19 mouse cellular contexts compared by ENCODE assay signal in genomic region chr4:151937441-151937840, GRCm38 (mm10). TPM values are rescaled to one million over a fixed set of nuclear protein-coding genes. Genes with fewer than 3 reads are reported as not detected.
DNase-seq lines count a peak whose midpoint lies in the region; ATAC-seq and TF ChIP-seq lines count a peak whose summit lies in the region.
"Had no signal": no experiment of that assay in that cellular context is flagged by ENCODE, and none has a peak within 500 bp of the region (broad histone marks: within the 10 kb centered on the region; RNA-seq: fewer than 3 reads in every experiment).

No protein-coding gene starts in this region.

- H3K9ac ChIP-seq in kidney, embryonic 15.5 days = no peak overlapping the region
- no peak overlapping the region for H3K9ac ChIP-seq in stomach, postnatal 0 days (ENCODE audit: low read length)
- H3K9ac ChIP-seq: embryonic facial prominence, embryonic 12.5 days; heart, embryonic 12.5 days; hindbrain, embryonic 14.5 days; limb, embryonic 15.5 days had no signal

- peak; percentile 88 for DNase-seq in kidney, adult 11 months
- DNase-seq in MN1 (ENCODE audit: low spot score) = peak; percentile 34
- peak; percentile 82 for DNase-seq in kidney, postnatal 14 days
- peak; percentile 80 for DNase-seq in stomach, postnatal 0 days (ENCODE audit: low spot score)
- no peak for DNase-seq in layer of hippocampus, adult 9-10 months (ENCODE audit: low spot score)
- no peak for DNase-seq in thymus, postnatal 14 days
- DNase-seq: B cell, adult 2 months; cerebellum, adult 9-10 months; right cerebral cortex, adult 18-20 months had no signal

- H3K9me3 ChIP-seq in kidney, embryonic 15.5 days (replicated peaks) = no peaks in the 10 kb centered on the region
- H3K9me3 ChIP-seq in stomach, postnatal 0 days (ENCODE audit: control insufficient read depth, low read length) = no peaks in the 10 kb centered on the region
- H3K9me3 ChIP-seq: embryonic facial prominence, embryonic 12.5 days; heart, embryonic 12.5 days; limb, embryonic 15.5 days; megakaryocyte, embryonic 14.5 days had no signal

- peaks cover 23% of the 10 kb centered on the region for H3K4me1 ChIP-seq in kidney, embryonic 15.5 days
- no peaks in the 10 kb centered on the region for H3K4me1 ChIP-seq in stomach, postnatal 0 days (replicated peaks; ENCODE audit: control insufficient read depth, insufficient read depth)

- H3K36me3 ChIP-seq in kidney, embryonic 15.5 days = 0 out of 2 replicates have a peak, but pooled peaks cover 3% of the 10 kb centered on the region
- H3K36me3 ChIP-seq in stomach, postnatal 0 days (ENCODE audit: control insufficient read depth, insufficient read depth, low read length) = no peaks in the 10 kb centered on the region
- H3K36me3 ChIP-seq: embryonic facial prominence, embryonic 12.5 days; heart, embryonic 12.5 days had no signal

- H3K4me2 ChIP-seq in kidney, embryonic 15.5 days = no peak overlapping the region
- no peak overlapping the region for H3K4me2 ChIP-seq in stomach, postnatal 0 days (replicated peaks; ENCODE audit: low read depth)
- H3K4me2 ChIP-seq: embryonic facial prominence, embryonic 12.5 days; heart, embryonic 12.5 days; hindbrain, embryonic 14.5 days; limb, embryonic 15.5 days had no signal

- no peak for TF ChIP-seq CTCF in stomach, postnatal 0 days (IDR thresholded peaks at IDR 0.05; ENCODE audit: low read depth)

- H3K4me3 ChIP-seq in kidney, embryonic 15.5 days (replicated peaks) = no peak overlapping the region
- H3K4me3 ChIP-seq in stomach, postnatal 0 days (ENCODE audit: low read depth, low read length) = no peak overlapping the region
- H3K4me3 ChIP-seq: embryonic facial prominence, embryonic 12.5 days; heart, embryonic 12.5 days; limb, embryonic 15.5 days; megakaryocyte, embryonic 14.5 days had no signal

- no peak overlapping the region for H3K27ac ChIP-seq in kidney, embryonic 15.5 days
- H3K27ac ChIP-seq in stomach, postnatal 0 days (replicated peaks) = peak overlapping the region; percentile 45
- H3K27ac ChIP-seq: embryonic facial prominence, embryonic 12.5 days; hindbrain, embryonic 14.5 days; limb, embryonic 15.5 days had no signal

- H3K27me3 ChIP-seq in kidney, embryonic 15.5 days = no peaks in the 10 kb centered on the region
- no peaks in the 10 kb centered on the region for H3K27me3 ChIP-seq in stomach, postnatal 0 days (ENCODE audit: control insufficient read depth, insufficient read depth, low read length)
- H3K27me3 ChIP-seq: embryonic facial prominence, embryonic 12.5 days; heart, embryonic 12.5 days; limb, embryonic 15.5 days; megakaryocyte, embryonic 14.5 days had no signal

- 85% methylated on average over 13 of the region's 13 CpGs for WGBS in kidney, embryonic 15.5 days
- WGBS in stomach, postnatal 0 days = 64% methylated on average over 13 of the region's 13 CpGs

- no peak for TF ChIP-seq EP300 in stomach, postnatal 0 days (optimal IDR thresholded peaks at IDR 0.05)

- ATAC-seq in kidney, embryonic 15.5 days (replicated peaks; ENCODE audit: low FRiP score) = no peak
- peak; percentile 69 for ATAC-seq in stomach, postnatal 0 days (ENCODE audit: low FRiP score, low TSS enrichment)
- ATAC-seq: forebrain, embryonic 16.5 days; intestine, embryonic 16.5 days; lung, postnatal 0 days; midbrain, embryonic 16.5 days had no signal

RNA-seq across cellular contexts. Expression of gene Dnajc11, which starts 4.0 kb away (rescaled TPM):
- 77.6 and 78.3 TPM in 2 replicates for polyA plus RNA-seq in kidney, embryonic 15.5 days (2015; fragmentation: Nextera tagmentation; extraction: Ambion mirVana)
- 33.0 and 34.5 TPM in 2 replicates for polyA plus RNA-seq in stomach, postnatal 0 days (2015; fragmentation: Nextera tagmentation; extraction: Ambion mirVana)

RNA-seq across cellular contexts. Expression of gene Thap3, which starts 51.4 kb away (rescaled TPM):
- polyA plus RNA-seq in kidney, embryonic 15.5 days (2015; fragmentation: Nextera tagmentation; extraction: Ambion mirVana) = 39.2 and 44.8 TPM in 2 replicates
- 22.2 and 23.5 TPM in 2 replicates for polyA plus RNA-seq in stomach, postnatal 0 days (2015; fragmentation: Nextera tagmentation; extraction: Ambion mirVana)

RNA-seq across cellular contexts. Expression of gene Phf13, which starts 58.6 kb away (rescaled TPM):
- polyA plus RNA-seq in kidney, embryonic 15.5 days (2015; fragmentation: Nextera tagmentation; extraction: Ambion mirVana) = 31.2 and 32.1 TPM in 2 replicates
- polyA plus RNA-seq in stomach, postnatal 0 days (2015; fragmentation: Nextera tagmentation; extraction: Ambion mirVana) = 12.4 and 12.7 TPM in 2 replicates

Comparison
In these comparisons a context has a peak if more than half of its experiments do, and no peak if none do; other contexts are left out.
1. DNase-seq: peak in kidney, adult 11 months (single experiment), MN1 (single experiment), kidney, postnatal 14 days (single experiment) and stomach, postnatal 0 days (single experiment); none in layer of hippocampus, adult 9-10 months (single experiment) and thymus, postnatal 14 days (single experiment).